Mouse (Mus musculus) hindbrain, postnatal 0 days (tissue): ENCODE results near the gene Dnaja2. TPM values are rescaled to one million over a fixed set of nuclear protein-coding genes. Genes with fewer than 3 reads are reported as not detected.
A peak's percentile ranks its signal among the peaks of the same experiment; 100 is the strongest.

ENCODE experiments used
- ATAC-seq: fragments of 200-750 bp; cut with Nextera tagmentation; 2 replicates; pipeline ENCODE4 v1.8.0; 2017; ENCODE audit warnings: mild to moderate bottlenecking, moderate TSS enrichment, moderate library complexity
- DNase-seq: peaks from one replicate; pipeline ENCODE4 v3.0.0-alpha.2; 2015; ENCODE audit warnings: low spot score
- H3K27ac ChIP-seq: fragments of 300-500 bp; sonication (generic); 2 replicates; pipeline ENCODE4 v1.5.1; 2014; ENCODE audit warnings: mild to moderate bottlenecking
- H3K27me3 ChIP-seq: fragments of 300-500 bp; sonication (generic); 2 replicates; pipeline ENCODE4 v1.6.1; 2014; ENCODE audit warnings: low read length, mixed read lengths; ENCODE audit not compliant: insufficient read depth
- H3K36me3 ChIP-seq: fragments of 300-500 bp; sonication (generic); 2 replicates; pipeline ENCODE4 v1.6.1; 2014; ENCODE audit warnings: low read length, mixed read lengths; ENCODE audit not compliant: insufficient read depth
- H3K4me1 ChIP-seq: fragments of 300-500 bp; sonication (generic); 2 replicates; pipeline ENCODE4 v1.6.1; 2014; ENCODE audit warnings: antibody characterized with exemption, low read length, mixed read lengths; ENCODE audit not compliant: insufficient read depth
- H3K4me2 ChIP-seq: fragments of 300-500 bp; sonication (generic); 2 replicates; pipeline ENCODE4 v1.6.1; 2014; ENCODE audit warnings: low read depth, mild to moderate bottlenecking, low read length, moderate library complexity, mixed read lengths
- H3K4me3 ChIP-seq: fragments of 300-500 bp; sonication (generic); 2 replicates; pipeline ENCODE4 v1.5.1; 2014; ENCODE audit warnings: low read length
- H3K9ac ChIP-seq: fragments of 300-500 bp; sonication (generic); replicated peaks from 2 replicates; pipeline ENCODE4 v1.6.1; 2014; ENCODE audit warnings: mild to moderate bottlenecking, low read length, moderate library complexity, mixed read lengths
- H3K9me3 ChIP-seq: fragments of 300-500 bp; sonication (generic); 2 replicates; pipeline ENCODE4 v1.6.1; 2016; ENCODE audit warnings: low read length, mixed read lengths
- CTCF ChIP-seq: IDR thresholded peaks from 2 replicates; pipeline ENCODE4 v1.5.1; 2016; ENCODE audit warnings: antibody characterized with exemption, control low read depth, low read depth
- WGBS: fragments of 180-500 bp; shearing (Covaris S2); extraction: QIAGEN DNeasy Blood & Tissue Kit; methylation state at CpG from one replicate; pipeline ENCODE4 v1.1.7; 2014; 5-methylcytosine and 5-hydroxymethylcytosine counted together
- polyA plus RNA-seq: library from polyadenylated mRNA; unstranded; fragments of >200 nt; fragmentation: Nextera tagmentation; extraction: Ambion mirVana; gene quantifications from 2 replicates; pipeline ENCODE4 v1.2.1, GENCODE M21; 2015
- total RNA-seq: library from RNA; depleted of rRNA; stranded (reverse); fragments of >200 nt; gene quantifications from 2 replicates; pipeline ENCODE4 v1.2.3, GENCODE M21; 2014

Gene Dnaja2
- total and polyA plus RNA-seq, 2 experiments from 2014 or later, result 43.9 to 156 TPM

GRCm38 (mm10) chr8:85533434-85533833 lies 21.7 kb downstream of the Dnaja2 start:
- Histone ChIP-seq H3K4me2 (no peak overlapping the region), H3K27me3 (no peaks in the 10 kb centered on the region), H3K4me3 (no peak overlapping the region), H3K27ac (no peak overlapping the region), H3K9me3 (no peaks in the 10 kb centered on the region), H3K36me3 (peaks cover 20% of the 10 kb centered on the region), H3K4me1 (no peaks in the 10 kb centered on the region), H3K9ac (no peak overlapping the region)
- DNase-seq (no peak), ATAC-seq (no peak)
- 98% methylated on average over 2 of the region's 2 CpGs for WGBS
- TF ChIP-seq CTCF, result no peak

- Histone ChIP-seq H3K9me3 (no peaks in the 10 kb centered on the region), H3K4me1 (no peaks in the 10 kb centered on the region), H3K27ac (no peak overlapping the region), H3K27me3 (no peaks in the 10 kb centered on the region), H3K36me3 (peaks cover 15% of the 10 kb centered on the region), H3K4me2 (no peak overlapping the region), H3K4me3 (no peak overlapping the region), H3K9ac (no peak overlapping the region)
- ATAC-seq (no peak), DNase-seq (no peak)
- no peak for TF ChIP-seq CTCF
- WGBS, result 93% methylated on average over 4 of the region's 4 CpGs
These were observed 22.3 kb downstream of the Dnaja2 start for GRCm38 (mm10) chr8:85532843-85533242.

DNA sequence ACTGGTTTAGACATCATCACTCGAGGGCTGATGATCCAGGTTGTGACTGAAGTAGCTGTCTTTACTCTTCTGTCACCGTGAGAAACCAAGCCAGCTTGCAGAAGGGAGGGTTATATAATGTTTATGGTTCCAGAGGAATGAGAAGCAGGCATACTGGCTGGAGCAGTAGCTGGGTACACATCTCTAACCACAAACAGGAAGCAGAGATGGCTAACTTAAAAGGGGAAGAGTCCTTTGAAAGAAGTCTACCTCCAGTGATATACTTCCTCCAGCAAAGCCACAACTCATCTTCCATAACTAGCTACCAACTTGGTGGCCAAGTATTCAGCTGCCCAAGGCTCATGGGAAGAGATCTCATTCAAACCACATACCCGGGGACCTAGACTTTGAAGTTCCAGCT lies 23.7 kb downstream of the Dnaja2 start:
- WGBS, result 97% methylated on average over 3 of the region's 3 CpGs
- Histone ChIP-seq H3K4me2 (no peak overlapping the region), H3K36me3 (peaks cover 15% of the 10 kb centered on the region), H3K4me1 (no peaks in the 10 kb centered on the region), H3K9ac (no peak overlapping the region), H3K9me3 (no peaks in the 10 kb centered on the region), H3K4me3 (no peak overlapping the region), H3K27me3 (no peaks in the 10 kb centered on the region), H3K27ac (no peak overlapping the region)
- ATAC-seq (no peak), DNase-seq (no peak)
- no peak for TF ChIP-seq CTCF

GRCm38 (mm10) chr8:85530717-85531116 lies 24.4 kb downstream of the Dnaja2 start:
- no peak overlapping the region for H3K4me3 ChIP-seq
- H3K9me3 ChIP-seq, result no peaks in the 10 kb centered on the region
- H3K36me3 ChIP-seq, result peaks cover 13% of the 10 kb centered on the region
- H3K9ac ChIP-seq, result no peak overlapping the region
- H3K4me1 ChIP-seq, result no peaks in the 10 kb centered on the region
- H3K27ac ChIP-seq, result no peak overlapping the region
- no peak for ATAC-seq
- 95% methylated on average over 1 of the region's 1 CpGs for WGBS
- H3K4me2 ChIP-seq, result no peak overlapping the region
- H3K27me3 ChIP-seq, result no peaks in the 10 kb centered on the region
- DNase-seq, result no peak
- no peak for TF ChIP-seq CTCF

GRCm38 (mm10) chr8:85528959-85529358 lies 26.2 kb downstream of the Dnaja2 start:
- H3K9ac ChIP-seq, result no peak overlapping the region
- no peak overlapping the region for H3K4me2 ChIP-seq
- WGBS, result 76% methylated on average over 3 of the region's 3 CpGs
- H3K4me3 ChIP-seq, result no peak overlapping the region
- no peak for TF ChIP-seq CTCF
- ATAC-seq (no peak), DNase-seq (no peak)
- no peak overlapping the region for H3K27ac ChIP-seq
- no peaks in the 10 kb centered on the region for H3K9me3 ChIP-seq
- H3K4me1 ChIP-seq, result no peaks in the 10 kb centered on the region
- no peaks in the 10 kb centered on the region for H3K27me3 ChIP-seq
- H3K36me3 ChIP-seq, result peaks cover 11% of the 10 kb centered on the region

DNA sequence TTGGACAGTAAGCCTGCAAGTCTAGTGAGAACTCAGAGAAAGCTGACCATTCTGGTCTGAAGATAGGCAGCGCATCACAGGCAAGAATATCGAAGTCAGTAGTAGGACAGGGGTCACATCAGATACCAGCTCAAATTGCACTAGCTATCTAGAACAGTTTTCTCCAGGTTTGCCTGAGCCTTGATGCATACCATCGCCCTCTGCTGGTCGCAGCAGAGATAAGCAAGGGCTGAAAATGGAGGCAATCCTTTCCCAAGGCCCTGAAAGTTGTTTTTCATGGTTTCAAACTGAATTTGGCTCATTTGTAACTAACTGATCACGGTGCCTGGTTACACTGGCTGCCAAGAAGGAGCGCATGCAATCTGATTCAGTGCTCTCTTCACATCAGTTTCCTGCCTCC lies 29.0 kb downstream of the Dnaja2 start:
- Histone ChIP-seq H3K4me3 (no peak overlapping the region), H3K4me1 (no peaks in the 10 kb centered on the region), H3K27me3 (no peaks in the 10 kb centered on the region), H3K36me3 (peaks cover 37% of the 10 kb centered on the region), H3K4me2 (no peak overlapping the region), H3K9ac (no peak overlapping the region), H3K27ac (no peak overlapping the region), H3K9me3 (no peaks in the 10 kb centered on the region)
- ATAC-seq (no peak), DNase-seq (peak; percentile 80)
- WGBS, result 33% methylated on average over 6 of the region's 6 CpGs
- peak; percentile 93 for TF ChIP-seq CTCF

- no peak for ATAC-seq
- TF ChIP-seq CTCF, result no peak
- Histone ChIP-seq H3K4me2 (no peak overlapping the region), H3K27me3 (no peaks in the 10 kb centered on the region), H3K4me1 (no peaks in the 10 kb centered on the region), H3K9me3 (no peaks in the 10 kb centered on the region), H3K4me3 (no peak overlapping the region), H3K36me3 (peaks cover 53% of the 10 kb centered on the region), H3K27ac (no peak overlapping the region), H3K9ac (no peak overlapping the region)
- 98% methylated on average over 7 of the region's 7 CpGs for WGBS
- DNase-seq, result no peak
These were observed 31.1 kb downstream of the Dnaja2 start for GRCm38 (mm10) chr8:85524086-85524485.

DNA sequence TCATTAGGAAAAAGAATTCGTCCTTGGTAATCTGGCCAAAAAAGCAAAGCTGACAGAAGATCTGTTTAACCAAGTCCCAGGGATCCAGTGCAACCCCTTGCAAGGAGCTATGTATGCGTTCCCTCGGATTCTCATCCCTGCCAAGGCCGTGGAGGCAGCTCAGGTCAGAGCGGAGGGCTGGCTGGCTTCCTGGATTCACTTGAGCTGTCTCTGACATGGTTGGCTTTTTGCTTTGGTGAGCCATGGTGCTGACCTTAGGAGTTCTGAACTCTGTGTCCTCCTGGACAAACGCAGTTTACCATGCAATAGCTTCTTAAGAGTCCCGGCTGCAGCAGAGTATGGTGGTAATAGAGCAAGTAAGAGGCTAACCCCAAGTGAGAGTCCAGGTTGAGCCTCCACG lies 33.8 kb downstream of the Dnaja2 start:
- H3K27me3 ChIP-seq, result no peaks in the 10 kb centered on the region
- no peak overlapping the region for H3K4me3 ChIP-seq
- ATAC-seq (no peak), DNase-seq (no peak)
- TF ChIP-seq CTCF, result no peak
- no peak overlapping the region for H3K4me2 ChIP-seq
- peaks cover 68% of the 10 kb centered on the region for H3K36me3 ChIP-seq
- H3K9ac ChIP-seq, result no peak overlapping the region
- H3K9me3 ChIP-seq, result no peaks in the 10 kb centered on the region
- H3K4me1 ChIP-seq, result no peaks in the 10 kb centered on the region
- H3K27ac ChIP-seq, result no peak overlapping the region
- WGBS, result 91% methylated on average over 8 of the region's 8 CpGs
